8 mouse cellular contexts compared by ENCODE assay signal in genomic region chr5:140510012-140511000, GRCm38 (mm10). TPM values are rescaled to one million over a fixed set of nuclear protein-coding genes. Genes with fewer than 3 reads are reported as not detected.
DNase-seq lines count a peak whose midpoint lies in the region; ATAC-seq lines count a peak whose summit lies in the region.

No protein-coding gene starts in this region.

- peak overlapping the region; percentile 6; the same call in 1 of the 2 replicates for H3K4me2 ChIP-seq in heart, embryonic 11.5 days

- no peaks in the 10 kb centered on the region for H3K36me3 ChIP-seq in heart, embryonic 11.5 days (ENCODE audit: control insufficient read depth, insufficient read depth, low read length)
- H3K36me3 ChIP-seq in limb, embryonic 10.5 days: peaks cover 18% of the 10 kb centered on the region

- no peaks in the 10 kb centered on the region for H3K27me3 ChIP-seq in heart, embryonic 11.5 days (ENCODE audit: control insufficient read depth, insufficient read depth, low read length)
- H3K27me3 ChIP-seq in limb, embryonic 10.5 days (ENCODE audit: low read depth, poor library complexity, severe bottlenecking): no peaks in the 10 kb centered on the region

- DNase-seq in heart, adult 8-10 months (ENCODE audit: low spot score): no peak
- peak; percentile 57 for DNase-seq in thymus, postnatal 0 days (ENCODE audit: low spot score)
- DNase-seq in thymus, postnatal 10 days (ENCODE audit: low spot score in 2 of 2): no peak
- DNase-seq in limb, embryonic 10.5 days (ENCODE audit: low spot score): no peak
- no peak for DNase-seq in urinary bladder, postnatal 4 days (ENCODE audit: low spot score in 2 of 2)
- no peak for DNase-seq in layer of hippocampus, postnatal 36 days
- DNase-seq in frontal cortex, postnatal 36 days (ENCODE audit: low spot score in 2 of 2): no peak

- 64% methylated on average over 27 of the region's 27 CpGs for WGBS in heart, embryonic 11.5 days (ENCODE audit: insufficient replicate concordance)
- WGBS in limb, embryonic 10.5 days: 70% methylated on average over 27 of the region's 27 CpGs

- H3K9me3 ChIP-seq in heart, embryonic 11.5 days (replicated peaks; ENCODE audit: control insufficient read depth, low read length): no peaks in the 10 kb centered on the region
- no peaks in the 10 kb centered on the region for H3K9me3 ChIP-seq in limb, embryonic 10.5 days (replicated peaks)

- H3K9ac ChIP-seq in heart, embryonic 11.5 days (ENCODE audit: low read depth, low read length): no peak overlapping the region

- peaks cover 27% of the 10 kb centered on the region for H3K4me1 ChIP-seq in heart, embryonic 11.5 days (ENCODE audit: control insufficient read depth, insufficient read depth, low read length)
- H3K4me1 ChIP-seq in limb, embryonic 10.5 days: peaks cover 72% of the 10 kb centered on the region

- no peak overlapping the region for H3K4me3 ChIP-seq in heart, embryonic 11.5 days (ENCODE audit: low read depth, low read length)
- H3K4me3 ChIP-seq in limb, embryonic 10.5 days: no peak overlapping the region

- H3K27ac ChIP-seq in heart, embryonic 11.5 days (ENCODE audit: low read depth, low read length): no peak overlapping the region
- H3K27ac ChIP-seq in limb, embryonic 10.5 days: peak overlapping the region; percentile 63

- ATAC-seq in heart, embryonic 11.5 days (replicated peaks; ENCODE audit: insufficient number of reproducible peaks, low FRiP score, low TSS enrichment): no peak

RNA-seq across cellular contexts. Expression of gene Chst12, which starts 5.0 kb away (rescaled TPM):
- polyA plus RNA-seq in heart, embryonic 11.5 days (2014; fragmentation: Nextera tagmentation; extraction: Ambion mirVana): 17.4 and 20.2 TPM in 2 replicates
- total RNA-seq in heart, adult 8-10 months (2022): 1 to 10 TPM; 3.9 to 5.2 (median 4.6) TPM
- polyA plus RNA-seq in thymus, postnatal 0 days (2015; fragmentation: Nextera tagmentation; extraction: Ambion mirVana): 14.7 and 17.5 TPM in 2 replicates
- polyA plus RNA-seq in limb, embryonic 10.5 days (2016; fragmentation: Nextera tagmentation; extraction: Ambion mirVana): 20.7 and 20.9 TPM in 2 replicates
- total RNA-seq in layer of hippocampus, postnatal 36 days (2021): 10 to 100 TPM; 18.9 to 19.2 TPM

RNA-seq across cellular contexts. Expression of gene Grifin, which starts 54.6 kb away (rescaled TPM):
- 0.74 TPM in 1 of 2 replicates, not detected in the other for polyA plus RNA-seq in heart, embryonic 11.5 days (2014; fragmentation: Nextera tagmentation; extraction: Ambion mirVana)
- total RNA-seq in heart, adult 8-10 months (2022): not detected
- polyA plus RNA-seq in thymus, postnatal 0 days (2015; fragmentation: Nextera tagmentation; extraction: Ambion mirVana): 13.1 and 21.2 TPM in 2 replicates
- not detected in 2 replicates for polyA plus RNA-seq in limb, embryonic 10.5 days (2016; fragmentation: Nextera tagmentation; extraction: Ambion mirVana)
- under 1 TPM in 1 of 2 experiments, not detected in 1; 0.62 TPM for total RNA-seq in layer of hippocampus, postnatal 36 days (2021)
